Mouse (Mus musculus) megakaryocyte-erythroid progenitor cell, adult 5-6 weeks (primary cell): ENCODE measurements at regions not wholly inside any gene's neighbourhood (a gene's known extent, or its start where the extent isn't known, plus 50 kb on each side); places are given as distances from the start of the nearest gene placed in this dataset.

Experiments
- ATAC-seq: replicated peaks from 2 replicates; pipeline ENCODE4 v1.8.0; 2016; ENCODE audit warnings: mild to moderate bottlenecking, inconsistent platforms; ENCODE audit not compliant: severe bottlenecking, poor library complexity, low FRiP score, low TSS enrichment

GRCm38 (mm10) chr14:46175291-46176216, 203.7 kb upstream of the Gm15217 start:
- ATAC-seq: no peak

- no peak for ATAC-seq
Measured at GRCm38 (mm10) chr14:46179024-46179423, 200.2 kb upstream of the Gm15217 start.

GRCm38 (mm10) chr14:46191639-46192399, 187.4 kb upstream of the Gm15217 start:
- ATAC-seq: no peak

- no peak for ATAC-seq
Measured at GRCm38 (mm10) chr14:46193577-46193976, 185.6 kb upstream of the Gm15217 start.

GRCm38 (mm10) chr14:46195939-46196338, 183.3 kb upstream of the Gm15217 start:
- no peak for ATAC-seq

- no peak for ATAC-seq
Measured at GRCm38 (mm10) chr14:46202818-46203217, 176.4 kb upstream of the Gm15217 start.

- ATAC-seq: no peak
Measured at GRCm38 (mm10) chr14:46220483-46220882, 158.7 kb upstream of the Gm15217 start.

- ATAC-seq: no peak
Measured at GRCm38 (mm10) chr14:46221897-46222669, 157.1 kb upstream of the Gm15217 start.

- ATAC-seq: no peak
Measured at GRCm38 (mm10) chr14:46223008-46223407, 156.2 kb upstream of the Gm15217 start.

- ATAC-seq: no peak
Measured at GRCm38 (mm10) chr14:46224421-46224950, 154.7 kb upstream of the Gm15217 start.

GRCm38 (mm10) chr14:46225851-46226608, 153.2 kb upstream of the Gm15217 start:
- no peak for ATAC-seq

- ATAC-seq: no peak
Measured at GRCm38 (mm10) chr14:46234040-46234439, 145.2 kb upstream of the Gm15217 start.

- no peak for ATAC-seq
Measured at GRCm38 (mm10) chr14:46234835-46235234, 144.4 kb upstream of the Gm15217 start.

- no peak for ATAC-seq
Measured at GRCm38 (mm10) chr14:46240046-46240800, 139.0 kb upstream of the Gm15217 start.

GRCm38 (mm10) chr14:46240896-46241295, 138.3 kb upstream of the Gm15217 start:
- ATAC-seq: no peak

- no peak for ATAC-seq
Measured at GRCm38 (mm10) chr14:46247491-46248484, 131.4 kb upstream of the Gm15217 start.

GRCm38 (mm10) chr14:46249141-46249540, 130.1 kb upstream of the Gm15217 start:
- no peak for ATAC-seq
